Mouse (Mus musculus): ENCODE data around the gene Lrriq1.

DNA sequence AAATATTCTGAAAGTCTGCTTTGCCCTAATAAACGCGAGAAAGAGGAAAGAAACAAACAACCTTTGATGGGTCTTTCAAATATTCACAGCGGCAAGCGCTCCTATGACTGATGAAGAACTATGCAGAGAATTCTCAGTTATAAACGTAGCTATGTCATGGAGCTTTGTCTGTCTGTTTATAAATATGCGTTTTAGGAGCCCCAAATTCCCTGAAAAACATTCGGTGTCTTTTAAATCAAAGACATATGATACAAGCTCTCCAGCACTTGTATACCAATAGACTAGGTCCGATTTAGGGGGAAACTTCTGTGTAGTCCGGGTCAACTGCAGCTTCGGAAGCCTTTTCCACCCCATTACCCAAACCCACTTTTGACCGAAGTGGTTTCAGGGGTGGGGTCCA lies 205.2 kb downstream of the Lrriq1 start:
- TF ChIP-seq CTCF (IDR thresholded peaks at IDR 0.05; ENCODE audit: borderline replicate concordance, insufficient read depth, low read depth, low read length) (no peak), POLR2A (IDR thresholded peaks at IDR 0.05; ENCODE audit: borderline replicate concordance, insufficient read depth, low read length) (no peak)
